Mouse (Mus musculus) heart, embryonic 10.5 days (tissue): Measurements from ENCODE around the gene Ciita. TPM values are rescaled to one million over a fixed set of nuclear protein-coding genes. Genes with fewer than 3 reads are reported as not detected.

Experiments
- DNase-seq: peaks from one replicate; pipeline ENCODE4 v3.0.0-alpha.2; 2017; ENCODE audit warnings: low spot score
- H3K27ac ChIP-seq: fragments of 300-500 bp; sonication (generic); 2 replicates; pipeline ENCODE4 v1.5.1; 2016; ENCODE audit warnings: mild to moderate bottlenecking
- H3K27me3 ChIP-seq: fragments of 300-500 bp; sonication (generic); 2 replicates; pipeline ENCODE4 v1.6.1; 2016; ENCODE audit warnings: mild to moderate bottlenecking; ENCODE audit not compliant: poor library complexity, insufficient read depth, severe bottlenecking
- H3K36me3 ChIP-seq: fragments of 300-500 bp; sonication (generic); 2 replicates; pipeline ENCODE4 v1.6.1; 2016; ENCODE audit warnings: mild to moderate bottlenecking, moderate library complexity
- H3K4me1 ChIP-seq: fragments of 300-500 bp; sonication (generic); 2 replicates; pipeline ENCODE4 v1.6.1; 2016; ENCODE audit warnings: mild to moderate bottlenecking
- H3K4me3 ChIP-seq: fragments of 300-500 bp; sonication (generic); 2 replicates; pipeline ENCODE4 v1.5.1; 2016; ENCODE audit warnings: mild to moderate bottlenecking, moderate library complexity
- H3K9me3 ChIP-seq: fragments of 300-500 bp; sonication (generic); 2 replicates; pipeline ENCODE4 v1.6.1; 2016; ENCODE audit warnings: mild to moderate bottlenecking, moderate library complexity
- WGBS: fragments of 180-500 bp; shearing (Covaris S2); methylation state at CpG from one replicate; pipeline ENCODE4 v1.1.7; 2016; 5-methylcytosine and 5-hydroxymethylcytosine counted together
- polyA plus RNA-seq: library from polyadenylated mRNA; unstranded; fragments of >200 nt; fragmentation: Nextera tagmentation; extraction: Ambion mirVana; gene quantifications from 2 replicates; pipeline ENCODE4 v1.2.1, GENCODE M21; 2016

Ciita gene
- polyA plus RNA-seq, 1 experiment from 2014 or later = 0.05 TPM

GRCm38 (mm10) chr16:10451906-10452305, 28.0 kb upstream of the Ciita start:
- Histone ChIP-seq H3K4me1 (peaks cover 10% of the 10 kb centered on the region), H3K4me3 (no peak overlapping the region), H3K36me3 (no peaks in the 10 kb centered on the region), H3K9me3 (no peaks in the 10 kb centered on the region), H3K27ac (no peak overlapping the region), H3K27me3 (no peaks in the 10 kb centered on the region)
- 76% methylated on average over 2 of the region's 2 CpGs for WGBS
- DNase-seq = no peak

- WGBS = 69% methylated on average over 8 of the region's 8 CpGs
- DNase-seq = no peak
- Histone ChIP-seq H3K9me3 (no peaks in the 10 kb centered on the region), H3K27ac (no peak overlapping the region), H3K27me3 (no peaks in the 10 kb centered on the region), H3K36me3 (no peaks in the 10 kb centered on the region), H3K4me3 (no peak overlapping the region), H3K4me1 (peaks cover 5% of the 10 kb centered on the region)
These were observed 27.4 kb upstream of the Ciita start for GRCm38 (mm10) chr16:10452445-10452896.

GRCm38 (mm10) chr16:10453872-10454582, 25.8 kb upstream of the Ciita start:
- no peak overlapping the region for H3K27ac ChIP-seq
- H3K36me3 ChIP-seq = no peaks in the 10 kb centered on the region
- no peak overlapping the region for H3K4me3 ChIP-seq
- H3K9me3 ChIP-seq = no peaks in the 10 kb centered on the region
- DNase-seq = no peak
- H3K4me1 ChIP-seq = no peaks in the 10 kb centered on the region
- H3K27me3 ChIP-seq = no peaks in the 10 kb centered on the region
- 73% methylated on average over 6 of the region's 6 CpGs for WGBS

GRCm38 (mm10) chr16:10454583-10454974, 25.3 kb upstream of the Ciita start:
- Histone ChIP-seq H3K4me1 (no peaks in the 10 kb centered on the region), H3K4me3 (no peak overlapping the region), H3K36me3 (no peaks in the 10 kb centered on the region), H3K9me3 (no peaks in the 10 kb centered on the region), H3K27me3 (no peaks in the 10 kb centered on the region), H3K27ac (no peak overlapping the region)
- no peak for DNase-seq
- WGBS = 55% methylated on average over 3 of the region's 3 CpGs

GRCm38 (mm10) chr16:10460188-10460587, 19.7 kb upstream of the Ciita start:
- no peaks in the 10 kb centered on the region for H3K4me1 ChIP-seq
- 72% methylated on average over 2 of the region's 2 CpGs for WGBS
- H3K4me3 ChIP-seq = no peak overlapping the region

GRCm38 (mm10) chr16:10461178-10461577, 18.7 kb upstream of the Ciita start:
- H3K36me3 ChIP-seq = no peaks in the 10 kb centered on the region
- H3K27ac ChIP-seq = no peak overlapping the region
- no peaks in the 10 kb centered on the region for H3K4me1 ChIP-seq
- no peak overlapping the region for H3K4me3 ChIP-seq
- 40% methylated on average over 2 of the region's 2 CpGs for WGBS
- no peaks in the 10 kb centered on the region for H3K27me3 ChIP-seq
- no peaks in the 10 kb centered on the region for H3K9me3 ChIP-seq
- no peak for DNase-seq

More at GRCm38 (mm10) chr16:10460188-10460587, 19.7 kb upstream of the Ciita start:
- no peaks in the 10 kb centered on the region for H3K9me3 ChIP-seq
- H3K27ac ChIP-seq = no peak overlapping the region
- no peak for DNase-seq
- H3K27me3 ChIP-seq = no peaks in the 10 kb centered on the region
- no peaks in the 10 kb centered on the region for H3K36me3 ChIP-seq

- Histone ChIP-seq H3K4me3 (no peak overlapping the region), H3K9me3 (no peaks in the 10 kb centered on the region), H3K36me3 (no peaks in the 10 kb centered on the region), H3K4me1 (no peaks in the 10 kb centered on the region), H3K27me3 (no peaks in the 10 kb centered on the region), H3K27ac (no peak overlapping the region)
- DNase-seq = no peak
- 17% methylated on average over 4 of the region's 4 CpGs for WGBS
These were observed 14.7 kb upstream of the Ciita start for GRCm38 (mm10) chr16:10465011-10465681.

DNA sequence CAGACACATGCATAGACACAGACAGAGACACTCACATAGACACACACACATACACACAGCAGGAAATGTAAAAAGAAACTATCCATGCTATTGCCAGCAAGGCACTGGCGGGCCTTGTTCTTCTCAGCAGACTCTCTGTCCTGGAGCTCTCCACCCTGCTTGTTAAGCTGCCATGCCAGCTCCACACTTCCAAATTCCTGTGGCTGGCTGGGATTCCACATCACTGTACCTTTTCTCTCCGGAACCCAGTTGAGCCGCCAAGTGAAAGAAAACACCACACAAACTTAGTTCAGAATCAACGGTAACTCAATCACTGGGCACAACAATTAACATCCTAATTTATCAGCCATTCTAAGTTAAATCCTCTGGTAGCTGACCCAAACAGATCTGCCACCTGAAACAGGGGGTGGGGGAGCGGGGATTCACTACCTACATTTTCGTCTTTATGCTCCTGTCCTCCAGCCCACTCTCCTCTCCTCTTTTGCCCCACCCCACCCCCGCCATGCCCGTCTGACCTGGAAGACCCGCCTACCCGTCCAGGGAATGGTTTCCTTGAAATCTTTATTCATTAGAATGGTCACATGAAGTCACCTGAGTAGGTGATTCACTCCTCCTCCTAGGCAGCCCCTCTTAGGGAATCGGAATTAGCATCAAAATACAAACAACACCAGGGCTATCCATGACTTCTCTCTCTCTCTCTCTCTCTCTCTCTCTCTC, 12.3 kb upstream of the Ciita start:
- Histone ChIP-seq H3K27ac (no peak overlapping the region), H3K9me3 (no peaks in the 10 kb centered on the region), H3K4me1 (no peaks in the 10 kb centered on the region), H3K27me3 (no peaks in the 10 kb centered on the region), H3K4me3 (no peak overlapping the region), H3K36me3 (no peaks in the 10 kb centered on the region)
- no peak for DNase-seq
- WGBS = 27% methylated on average over 11 of the region's 11 CpGs

GRCm38 (mm10) chr16:10468201-10468600, 11.7 kb upstream of the Ciita start:
- Histone ChIP-seq H3K9me3 (no peaks in the 10 kb centered on the region), H3K27ac (no peak overlapping the region), H3K36me3 (no peaks in the 10 kb centered on the region), H3K4me1 (no peaks in the 10 kb centered on the region), H3K4me3 (no peak overlapping the region), H3K27me3 (no peaks in the 10 kb centered on the region)
- no peak for DNase-seq
- 59% methylated on average over 1 of the region's 1 CpGs for whole genome bisulfite sequencing

DNA sequence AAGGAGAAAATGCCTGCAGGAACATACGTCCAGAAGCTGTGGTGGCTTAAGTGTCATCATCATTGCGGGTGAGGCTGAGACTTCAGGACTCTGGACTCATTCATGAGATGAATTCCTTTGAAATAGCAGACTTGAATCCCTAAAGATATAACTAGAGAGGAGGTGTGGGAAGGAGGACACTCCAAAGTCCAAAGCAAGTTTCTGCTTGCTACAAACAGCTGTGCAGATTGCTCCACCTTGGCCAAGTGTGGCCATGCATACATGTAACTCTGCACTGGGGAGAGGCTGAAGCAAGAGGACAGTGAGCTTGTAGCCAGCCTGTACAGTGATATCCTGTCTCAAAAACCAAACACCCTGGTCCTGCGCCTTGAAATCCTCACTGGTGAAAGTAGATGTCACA, 7.9 kb upstream of the Ciita start:
- Histone ChIP-seq H3K27me3 (no peaks in the 10 kb centered on the region), H3K27ac (no peak overlapping the region), H3K9me3 (no peaks in the 10 kb centered on the region), H3K4me3 (no peak overlapping the region), H3K36me3 (no peaks in the 10 kb centered on the region), H3K4me1 (no peaks in the 10 kb centered on the region)
- WGBS = 83% methylated on average over 3 of the region's 3 CpGs
- DNase-seq = no peak

- no peak overlapping the region for H3K27ac ChIP-seq
- 68% methylated on average over 3 of the region's 3 CpGs for WGBS
- H3K27me3 ChIP-seq = no peaks in the 10 kb centered on the region
- no peaks in the 10 kb centered on the region for H3K4me1 ChIP-seq
- no peaks in the 10 kb centered on the region for H3K36me3 ChIP-seq
- no peak for DNase-seq
- H3K9me3 ChIP-seq = no peaks in the 10 kb centered on the region
- no peak overlapping the region for H3K4me3 ChIP-seq
These were observed 4.9 kb upstream of the Ciita start for GRCm38 (mm10) chr16:10474956-10475355.

GRCm38 (mm10) chr16:10475919-10476318, 3.9 kb upstream of the Ciita start:
- Histone ChIP-seq H3K9me3 (no peaks in the 10 kb centered on the region), H3K27me3 (no peaks in the 10 kb centered on the region), H3K4me1 (no peaks in the 10 kb centered on the region), H3K27ac (no peak overlapping the region), H3K36me3 (no peaks in the 10 kb centered on the region), H3K4me3 (no peak overlapping the region)
- DNase-seq = no peak
- WGBS = 66% methylated on average over 2 of the region's 2 CpGs

DNA sequence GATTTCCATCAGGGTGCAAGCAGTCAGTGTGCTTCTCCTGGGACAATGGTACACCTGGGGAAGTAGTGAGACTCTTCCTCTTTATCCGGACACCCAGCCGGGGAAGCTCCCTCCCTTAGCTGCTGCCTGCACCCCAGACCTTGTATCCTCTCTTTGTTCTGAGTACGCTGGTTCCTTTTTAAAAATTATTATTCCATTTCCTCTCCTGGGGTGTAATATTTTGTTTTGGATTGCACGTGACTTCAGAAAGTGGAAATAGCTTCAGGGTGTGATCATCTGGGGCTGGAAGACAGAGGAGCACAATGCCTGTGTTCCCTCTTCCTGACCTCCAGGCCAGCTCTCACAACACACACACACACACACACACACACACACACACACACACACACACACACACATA, 2.5 kb downstream of the Ciita start:
- Histone ChIP-seq H3K9me3 (no peaks in the 10 kb centered on the region), H3K36me3 (no peaks in the 10 kb centered on the region), H3K27me3 (no peaks in the 10 kb centered on the region), H3K27ac (no peak overlapping the region), H3K4me1 (no peaks in the 10 kb centered on the region), H3K4me3 (no peak overlapping the region)
- no peak for DNase-seq
- WGBS = 66% methylated on average over 4 of the region's 4 CpGs
